Mouse (Mus musculus) midbrain, embryonic 10.5 days (tissue): ENCODE measurements around the gene Gpd2. TPM values are rescaled to one million over a fixed set of nuclear protein-coding genes. Genes with fewer than 3 reads are reported as not detected.

Experiments
- DNase-seq: peaks from one replicate; pipeline ENCODE4 v3.0.0-alpha.2; 2017; ENCODE audit warnings: low spot score
- H3K27ac ChIP-seq: fragments of 300-500 bp; sonication (generic); replicated peaks from 2 replicates; pipeline ENCODE4 v1.5.1; 2016; ENCODE audit warnings: mild to moderate bottlenecking
- H3K27me3 ChIP-seq: fragments of 300-500 bp; sonication (generic); 2 replicates; pipeline ENCODE4 v1.6.1; 2016; ENCODE audit warnings: low read depth, mild to moderate bottlenecking; ENCODE audit not compliant: poor library complexity, severe bottlenecking
- H3K36me3 ChIP-seq: fragments of 300-500 bp; sonication (generic); 2 replicates; pipeline ENCODE4 v1.6.1; 2016; ENCODE audit warnings: mild to moderate bottlenecking, moderate library complexity
- H3K4me1 ChIP-seq: fragments of 300-500 bp; sonication (generic); 2 replicates; pipeline ENCODE4 v1.6.1; 2016
- H3K4me3 ChIP-seq: fragments of 300-500 bp; sonication (generic); 2 replicates; pipeline ENCODE4 v1.5.1; 2016; ENCODE audit warnings: mild to moderate bottlenecking, moderate library complexity
- H3K9me3 ChIP-seq: fragments of 300-500 bp; sonication (generic); replicated peaks from 2 replicates; pipeline ENCODE4 v1.6.1; 2016; ENCODE audit warnings: mild to moderate bottlenecking
- WGBS: fragments of 180-500 bp; shearing (Covaris S2); methylation state at CpG from one replicate; pipeline ENCODE4 v1.1.7; 2016; 5-methylcytosine and 5-hydroxymethylcytosine counted together
- polyA plus RNA-seq: library from polyadenylated mRNA; unstranded; fragments of >200 nt; fragmentation: Nextera tagmentation; extraction: Ambion mirVana; gene quantifications from 2 replicates; pipeline ENCODE4 v1.2.1, GENCODE M21; 2016

Gpd2 gene
- polyA plus RNA-seq, 1 experiment from 2014 or later, result 24.4 TPM

GRCm38 (mm10) chr2:57283791-57284190 is 46.4 kb downstream of the Gpd2 start:
- WGBS, result 95% methylated on average over 7 of the region's 7 CpGs
- peaks cover 14% of the 10 kb centered on the region for H3K36me3 ChIP-seq
- no peak for DNase-seq

DNA sequence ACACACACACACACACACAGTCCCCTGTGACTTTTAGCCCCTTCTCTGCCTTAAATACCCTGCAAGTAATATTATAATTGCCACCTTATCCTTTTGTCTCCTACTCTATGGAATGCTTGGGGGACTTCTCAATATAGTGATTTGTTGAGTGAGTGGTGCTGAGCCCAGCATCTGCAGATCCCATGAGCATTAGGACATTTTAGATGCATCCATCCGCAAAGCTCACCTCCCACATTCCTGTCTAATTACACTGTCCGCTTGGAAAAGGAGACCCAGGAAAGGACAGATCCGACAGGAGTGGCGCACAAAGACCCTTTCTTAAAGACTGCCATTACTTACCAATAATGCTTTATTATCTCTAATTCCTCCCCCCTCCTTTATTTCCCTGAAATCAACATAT is 47.8 kb downstream of the Gpd2 start:
- 76% methylated on average over 4 of the region's 4 CpGs for WGBS
- Histone ChIP-seq H3K4me3 (no peak overlapping the region), H3K4me1 (peaks cover 3% of the 10 kb centered on the region), H3K9me3 (no peaks in the 10 kb centered on the region; the same call in 1 of the 2 replicates), H3K27ac (no peak overlapping the region), H3K27me3 (no peaks in the 10 kb centered on the region), H3K36me3 (peaks cover 9% of the 10 kb centered on the region)
- DNase-seq, result no peak

More at GRCm38 (mm10) chr2:57283791-57284190, 46.4 kb downstream of the Gpd2 start:
- Histone ChIP-seq H3K4me3 (no peak overlapping the region), H3K4me1 (peaks cover 3% of the 10 kb centered on the region), H3K27me3 (no peaks in the 10 kb centered on the region), H3K9me3 (no peaks in the 10 kb centered on the region; the same call in 1 of the 2 replicates), H3K27ac (no peak overlapping the region)

GRCm38 (mm10) chr2:57287986-57288385 is 50.6 kb downstream of the Gpd2 start:
- no peaks in the 10 kb centered on the region for H3K27me3 ChIP-seq
- peaks cover 13% of the 10 kb centered on the region for H3K36me3 ChIP-seq
- H3K4me1 ChIP-seq, result peaks cover 3% of the 10 kb centered on the region
- 93% methylated on average over 1 of the region's 1 CpGs for WGBS
- no peak for DNase-seq
- H3K4me3 ChIP-seq, result no peak overlapping the region
- H3K27ac ChIP-seq, result no peak overlapping the region
- no peaks in the 10 kb centered on the region; the same call in 1 of the 2 replicates for H3K9me3 ChIP-seq

GRCm38 (mm10) chr2:57293571-57293970 is 56.1 kb downstream of the Gpd2 start:
- no peak for DNase-seq
- Histone ChIP-seq H3K4me1 (0 out of 2 replicates have a peak, but pooled peaks cover 3% of the 10 kb centered on the region), H3K9me3 (no peaks in the 10 kb centered on the region), H3K36me3 (0 out of 2 replicates have a peak, but pooled peaks cover 7% of the 10 kb centered on the region), H3K27me3 (no peaks in the 10 kb centered on the region), H3K27ac (no peak overlapping the region), H3K4me3 (no peak overlapping the region)
- WGBS, result 95% methylated on average over 2 of the region's 2 CpGs

- 0 out of 2 replicates have a peak, but pooled peaks cover 3% of the 10 kb centered on the region for H3K4me1 ChIP-seq
- H3K4me3 ChIP-seq, result no peak overlapping the region
- H3K36me3 ChIP-seq, result 0 out of 2 replicates have a peak, but pooled peaks cover 2% of the 10 kb centered on the region
- DNase-seq, result no peak
- no peaks in the 10 kb centered on the region for H3K27me3 ChIP-seq
- H3K27ac ChIP-seq, result no peak overlapping the region
- H3K9me3 ChIP-seq, result no peaks in the 10 kb centered on the region
- 63% methylated on average over 4 of the region's 4 CpGs for WGBS
Observed at GRCm38 (mm10) chr2:57296069-57296468, 58.6 kb downstream of the Gpd2 start.

DNA sequence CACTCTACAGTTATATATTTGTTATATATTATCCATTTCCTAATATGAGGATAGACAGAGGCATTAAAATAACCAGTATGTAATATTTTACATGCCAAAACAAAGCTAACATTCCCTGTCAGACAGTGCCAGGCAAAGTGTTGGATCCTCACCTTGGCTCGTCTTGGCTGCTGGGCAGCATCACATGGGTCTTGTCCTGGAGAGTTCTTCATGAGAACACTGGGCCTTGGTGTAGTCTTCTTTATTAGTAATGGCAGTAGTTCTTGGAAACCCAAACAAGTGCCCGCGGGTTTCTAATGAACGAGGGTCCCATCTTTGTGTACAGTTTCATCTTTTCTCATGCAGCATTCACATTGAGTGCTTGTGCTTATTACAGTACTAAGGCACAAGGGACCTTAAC is 59.8 kb downstream of the Gpd2 start:
- Histone ChIP-seq H3K36me3 (no peaks in the 10 kb centered on the region), H3K9me3 (no peaks in the 10 kb centered on the region), H3K27me3 (no peaks in the 10 kb centered on the region), H3K27ac (no peak overlapping the region), H3K4me1 (0 out of 2 replicates have a peak, but pooled peaks cover 3% of the 10 kb centered on the region), H3K4me3 (no peak overlapping the region)
- WGBS, result 90% methylated on average over 4 of the region's 4 CpGs
- DNase-seq, result no peak

DNA sequence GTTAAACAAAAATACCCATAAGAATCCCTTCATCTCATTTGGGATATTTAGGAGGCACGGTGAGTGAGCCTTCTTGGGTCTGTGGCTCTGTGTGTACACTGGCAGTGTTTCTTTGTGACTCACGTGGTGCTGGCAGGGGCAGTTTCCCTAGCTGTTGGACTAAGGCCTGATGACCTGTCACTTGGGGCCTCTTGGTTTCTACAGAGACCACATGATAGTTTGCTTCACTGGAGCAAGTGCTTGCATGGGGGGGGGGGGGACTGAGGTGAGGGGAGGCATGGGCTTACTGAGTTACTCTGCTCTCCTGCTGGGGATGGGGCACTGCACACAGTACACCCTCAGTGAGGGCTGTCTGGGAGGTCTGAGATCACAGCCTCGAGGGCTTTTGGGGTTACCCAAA is 64.1 kb downstream of the Gpd2 start:
- 54% methylated on average over 3 of the region's 3 CpGs for WGBS
- H3K4me3 ChIP-seq, result no peak overlapping the region

DNA sequence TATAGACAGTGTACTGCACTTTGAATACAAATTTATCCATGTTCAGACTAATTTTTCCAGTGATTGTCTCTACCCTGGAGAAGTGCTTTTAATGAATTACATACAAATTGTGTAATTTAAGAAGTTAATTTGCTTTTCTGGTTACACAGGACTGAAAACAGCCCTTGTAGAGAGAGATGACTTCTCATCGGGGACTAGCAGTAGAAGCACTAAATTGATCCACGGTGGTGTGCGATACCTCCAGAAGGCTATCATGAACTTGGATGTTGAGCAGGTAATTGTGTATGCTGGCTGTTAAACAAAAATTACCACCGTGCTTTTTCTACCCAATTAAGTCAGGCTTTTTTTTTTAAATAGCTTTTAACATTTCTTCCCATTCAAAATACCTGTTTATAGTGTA is 66.8 kb downstream of the Gpd2 start:
- H3K27ac ChIP-seq, result no peak overlapping the region

More for the DNA sequence above, 64.1 kb downstream of the Gpd2 start:
- no peak overlapping the region for H3K27ac ChIP-seq
- no peak for DNase-seq
- 0 out of 2 replicates have a peak, but pooled peaks cover 3% of the 10 kb centered on the region for H3K36me3 ChIP-seq
- H3K27me3 ChIP-seq, result no peaks in the 10 kb centered on the region
- H3K9me3 ChIP-seq, result no peaks in the 10 kb centered on the region
- no peaks in the 10 kb centered on the region for H3K4me1 ChIP-seq

DNA sequence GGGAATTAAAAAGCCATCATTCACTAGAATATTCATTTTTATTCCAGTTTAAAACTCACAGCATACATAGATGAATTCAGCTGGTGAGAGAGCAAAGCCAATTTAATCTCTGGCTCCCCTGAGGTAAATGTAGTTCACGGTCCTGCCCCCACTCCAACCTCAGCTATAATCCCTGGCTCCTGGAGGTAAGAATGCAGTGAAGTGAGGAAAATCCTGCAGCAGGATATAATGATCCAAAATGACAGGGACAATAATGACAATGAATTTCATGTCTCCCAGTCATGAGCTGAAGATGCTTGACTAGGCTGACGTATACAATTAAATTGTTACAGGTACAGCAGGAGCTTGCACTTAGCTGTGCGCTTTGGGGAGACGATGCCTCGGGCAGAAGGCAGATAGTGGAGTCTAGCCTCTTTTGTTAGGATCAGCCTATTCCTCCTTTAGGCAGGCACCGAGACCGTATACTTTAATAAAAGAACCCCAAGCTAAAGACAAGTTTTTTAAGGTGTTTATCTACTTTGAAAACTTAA is 74.9 kb downstream of the Gpd2 start:
- no peaks in the 10 kb centered on the region for H3K9me3 ChIP-seq
- 60% methylated on average over 7 of the region's 7 CpGs for WGBS
- no peaks in the 10 kb centered on the region for H3K36me3 ChIP-seq
- no peak overlapping the region for H3K27ac ChIP-seq
- peaks cover 3% of the 10 kb centered on the region; the same call in 1 of the 2 replicates for H3K4me1 ChIP-seq
- no peaks in the 10 kb centered on the region for H3K27me3 ChIP-seq
- H3K4me3 ChIP-seq, result no peak overlapping the region
- DNase-seq, result no peak

More for the DNA sequence above, 66.8 kb downstream of the Gpd2 start:
- Histone ChIP-seq H3K4me3 (no peak overlapping the region), H3K36me3 (0 out of 2 replicates have a peak, but pooled peaks cover 8% of the 10 kb centered on the region), H3K27me3 (no peaks in the 10 kb centered on the region), H3K9me3 (no peaks in the 10 kb centered on the region), H3K4me1 (no peaks in the 10 kb centered on the region)
- DNase-seq, result no peak
- WGBS, result 96% methylated on average over 4 of the region's 4 CpGs

DNA sequence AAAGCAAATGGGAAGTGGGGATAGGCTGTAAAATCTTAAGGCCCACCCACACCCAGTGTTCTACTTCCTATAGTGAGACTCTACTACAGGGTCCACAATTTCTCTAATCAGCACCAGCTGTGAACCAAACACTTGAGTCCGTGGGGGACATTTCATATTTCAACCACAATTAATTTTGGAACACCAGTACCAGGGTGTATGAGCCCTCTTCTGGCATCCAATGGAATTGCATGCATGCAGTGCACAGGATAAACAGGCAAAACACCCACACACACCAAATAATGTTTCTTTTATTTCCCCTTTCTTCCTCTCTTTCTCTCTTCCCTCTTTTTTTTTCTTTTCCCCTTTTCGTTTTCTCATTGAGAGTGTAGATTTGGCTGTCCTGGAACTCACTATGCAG is 78.6 kb downstream of the Gpd2 start:
- Histone ChIP-seq H3K27me3 (no peaks in the 10 kb centered on the region), H3K36me3 (no peaks in the 10 kb centered on the region), H3K9me3 (no peaks in the 10 kb centered on the region), H3K4me3 (no peak overlapping the region), H3K4me1 (peaks cover 9% of the 10 kb centered on the region), H3K27ac (no peak overlapping the region)
- DNase-seq, result no peak
- 63% methylated on average over 2 of the region's 2 CpGs for WGBS

- Histone ChIP-seq H3K4me1 (peaks cover 7% of the 10 kb centered on the region), H3K27ac (no peak overlapping the region), H3K9me3 (no peaks in the 10 kb centered on the region), H3K4me3 (no peak overlapping the region), H3K36me3 (no peaks in the 10 kb centered on the region), H3K27me3 (no peaks in the 10 kb centered on the region)
- no peak for DNase-seq
- WGBS, result 42% methylated on average over 3 of the region's 3 CpGs
Observed at GRCm38 (mm10) chr2:57318336-57318735, 80.9 kb downstream of the Gpd2 start.

GRCm38 (mm10) chr2:57326091-57326490 is 88.7 kb downstream of the Gpd2 start:
- Histone ChIP-seq H3K4me3 (no peak overlapping the region), H3K9me3 (no peaks in the 10 kb centered on the region), H3K36me3 (no peaks in the 10 kb centered on the region), H3K27me3 (no peaks in the 10 kb centered on the region), H3K27ac (no peak overlapping the region), H3K4me1 (no peaks in the 10 kb centered on the region)
- DNase-seq, result no peak
- WGBS, result 94% methylated on average over 8 of the region's 8 CpGs

DNA sequence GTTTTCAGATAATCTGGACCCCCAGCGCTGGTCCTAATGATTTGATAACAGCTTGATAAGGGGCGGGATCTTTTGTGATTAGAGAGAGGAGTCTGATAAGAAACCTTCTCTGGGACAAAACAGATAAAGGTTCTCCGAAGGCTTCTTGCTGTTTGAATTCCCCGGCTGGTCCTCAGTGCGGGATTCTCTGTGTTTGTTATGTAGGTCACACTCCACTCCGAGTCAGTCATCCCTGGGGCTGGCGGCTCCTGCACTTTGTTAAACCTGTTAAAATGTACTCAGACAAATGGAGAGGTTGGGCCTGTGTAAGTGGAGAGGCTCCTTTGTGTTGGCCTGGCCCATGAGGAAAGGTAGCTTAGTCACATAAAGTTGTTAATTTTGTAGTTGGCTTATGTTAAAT is 91.9 kb downstream of the Gpd2 start:
- H3K27me3 ChIP-seq, result no peaks in the 10 kb centered on the region
- H3K4me3 ChIP-seq, result no peak overlapping the region
- no peaks in the 10 kb centered on the region for H3K36me3 ChIP-seq
- whole genome bisulfite sequencing, result 73% methylated on average over 7 of the region's 7 CpGs
- no peaks in the 10 kb centered on the region for H3K9me3 ChIP-seq
- DNase-seq, result no peak
- H3K27ac ChIP-seq, result no peak overlapping the region
- H3K4me1 ChIP-seq, result no peaks in the 10 kb centered on the region
